Mouse (Mus musculus) liver, embryonic 14.5 days (tissue): ENCODE measurements around the gene Ankrd55.

Experiments
- CTCF ChIP-seq: IDR thresholded peaks from 2 replicates; pipeline ENCODE4 v1.5.1; 2016; ENCODE audit warnings: antibody characterized with exemption, low read depth, control low read depth
- EP300 ChIP-seq: IDR thresholded peaks from 2 replicates; pipeline ENCODE4 v1.6.1; 2016; ENCODE audit warnings: antibody characterized with exemption, low read depth

- TF ChIP-seq CTCF (no peak), EP300 (no peak)
These were observed 38.2 kb downstream of the Ankrd55 start for GRCm38 (mm10) chr13:112326403-112326802.
